Mouse (Mus musculus) cerebellum, adult (tissue): ENCODE data around the gene Gm20865.
"Not testable (repeated sequence)": the region's sequence is repeated elsewhere in the genome, so short reads cannot be mapped to it uniquely, and the experiment has no call there.

Experiments used
- ATAC-seq: cut with Nextera tagmentation; 2 replicates; pipeline ENCODE4 v1.9.2; 2017; ENCODE audit warnings: mild to moderate bottlenecking, moderate library complexity, mixed read lengths; ENCODE audit not compliant: insufficient number of reproducible peaks, low FRiP score, low TSS enrichment

Gm20865 gene

DNA sequence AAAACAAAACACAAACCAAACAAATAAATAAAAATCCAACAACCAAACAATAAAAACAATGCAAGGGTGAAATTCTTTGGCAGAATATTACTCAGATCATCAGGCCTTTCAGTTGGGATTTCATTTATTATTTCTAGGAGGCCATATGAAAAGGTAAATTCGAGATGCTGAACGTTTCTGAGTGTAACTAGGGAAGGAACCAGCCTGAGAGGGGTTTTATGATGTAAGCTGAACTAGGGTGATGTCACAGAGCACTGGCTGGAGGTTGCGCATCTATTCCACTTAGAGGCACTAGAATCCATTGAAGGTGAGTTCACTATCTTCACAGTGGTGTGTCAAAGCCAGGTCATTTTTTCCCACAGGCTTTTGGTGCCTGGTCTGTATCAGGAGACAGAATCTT, at the start of gene Gm20865:
Gene Gm20865, plus strand, starts transcription at position 301 of the 400 bp plus-strand sequence.
- ATAC-seq, result not testable (repeated sequence)
